Mouse (Mus musculus): ENCODE results near the gene Rab40b. TPM values are rescaled to one million over a fixed set of nuclear protein-coding genes. Genes with fewer than 3 reads are reported as not detected.

The Rab40b gene
- polyA plus RNA-seq (2015; fragmentation: Illumina TruSeq; extraction: RNeasy Lipid Tissue Mini Kit (QIAGEN cat#74804); ENCODE audit: low read depth, low replicate concordance) = 32.4 TPM

DNA sequence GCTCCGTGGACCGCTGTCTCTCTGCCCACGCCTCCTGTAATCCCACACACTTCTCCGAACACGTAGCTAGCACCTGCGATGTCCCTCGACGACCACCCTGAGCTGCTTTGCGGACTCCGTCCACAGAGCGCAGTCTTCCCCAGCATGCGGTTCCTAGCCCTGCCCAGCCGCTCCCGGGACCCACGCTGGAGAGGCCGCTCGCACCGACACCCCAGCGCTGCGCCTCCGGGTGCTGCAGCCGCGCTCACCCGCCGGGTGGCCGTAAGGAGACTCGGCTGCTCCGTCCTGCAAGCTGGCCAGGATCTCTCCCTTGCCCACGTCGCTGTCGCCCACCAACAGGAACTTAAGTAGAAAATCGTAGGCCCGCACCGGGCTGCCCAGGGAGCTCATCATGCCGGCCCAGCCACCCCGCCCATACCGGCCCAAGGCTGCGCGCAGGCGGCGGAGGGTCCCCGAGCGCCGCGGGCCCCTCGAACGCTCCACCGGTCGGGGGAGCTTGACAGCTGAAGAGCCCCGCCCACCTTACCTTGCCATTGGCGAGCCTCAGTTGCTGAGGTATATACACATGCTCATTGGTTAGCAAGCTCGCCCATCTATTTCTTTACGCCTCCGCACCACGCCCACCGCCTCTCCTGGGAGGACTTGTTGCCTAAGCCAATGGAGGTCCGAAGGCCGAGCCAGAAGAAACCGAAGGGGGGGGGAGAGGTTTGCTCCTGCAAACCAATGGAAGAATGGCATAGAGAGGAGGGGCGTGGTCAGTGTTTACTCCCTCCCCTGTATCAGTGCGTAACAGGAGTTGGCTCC, at the start of gene Rab40b:
Gene Rab40b, minus strand, starts transcription at position 502 of the 804 bp plus-strand sequence.

DNA sequence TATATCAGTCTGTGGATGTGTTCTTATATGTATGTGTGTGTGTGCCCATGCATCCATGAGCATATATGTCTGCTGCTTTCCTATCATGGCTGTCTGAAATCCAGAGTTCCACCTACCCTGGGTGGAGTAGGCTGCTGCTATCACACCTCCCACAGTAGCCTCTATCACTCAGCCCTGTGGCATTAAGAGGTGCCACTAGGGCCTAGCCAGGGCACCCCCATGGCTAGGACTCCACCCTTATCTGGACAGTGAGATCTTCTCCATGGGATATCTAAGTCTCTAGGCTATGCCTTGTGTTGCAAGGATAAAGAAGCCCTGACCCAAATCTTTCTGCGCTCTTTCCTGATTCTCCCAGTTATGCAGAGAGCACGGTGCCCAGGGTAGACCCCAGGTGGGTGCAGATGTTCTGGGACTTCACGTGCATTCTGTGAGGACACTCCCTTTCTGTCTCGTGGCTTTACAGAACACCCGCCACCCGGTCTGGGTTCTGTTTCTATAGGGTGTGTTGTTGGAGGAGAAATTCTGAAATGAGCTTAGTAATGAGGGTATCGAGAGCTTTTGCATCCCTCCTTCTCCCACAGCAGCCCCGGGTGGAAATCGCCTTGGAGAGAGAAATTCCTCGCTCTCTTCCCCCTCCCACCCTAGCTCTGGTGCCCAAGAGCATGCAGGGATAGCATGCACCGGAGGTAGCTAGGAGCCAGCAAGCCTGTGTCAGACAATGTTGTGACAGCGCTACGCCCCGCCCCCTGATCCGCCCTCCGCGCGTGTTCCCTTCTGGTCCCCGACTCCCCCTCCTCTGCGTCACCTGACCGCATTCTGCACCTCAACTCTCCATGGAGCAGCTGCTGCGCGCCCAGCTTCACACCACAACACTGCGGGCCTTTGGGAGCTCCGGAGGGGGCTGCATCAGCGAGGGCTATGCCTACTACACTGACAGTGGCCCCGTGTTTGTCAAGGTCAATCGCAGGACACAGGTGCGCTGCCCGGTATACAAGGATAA, 46.4 kb upstream of the Rab40b start, which contains the start of gene Fn3k:
Gene Fn3k, plus strand, starts transcription at position 758 of the 1,000 bp plus-strand sequence.

GRCm38 (mm10) chr11:121420830-121421552, 32.9 kb upstream of the Rab40b start, which contains the start of gene Fn3krp:
Gene Fn3krp, plus strand, starts transcription at chr11:121421401.

DNA sequence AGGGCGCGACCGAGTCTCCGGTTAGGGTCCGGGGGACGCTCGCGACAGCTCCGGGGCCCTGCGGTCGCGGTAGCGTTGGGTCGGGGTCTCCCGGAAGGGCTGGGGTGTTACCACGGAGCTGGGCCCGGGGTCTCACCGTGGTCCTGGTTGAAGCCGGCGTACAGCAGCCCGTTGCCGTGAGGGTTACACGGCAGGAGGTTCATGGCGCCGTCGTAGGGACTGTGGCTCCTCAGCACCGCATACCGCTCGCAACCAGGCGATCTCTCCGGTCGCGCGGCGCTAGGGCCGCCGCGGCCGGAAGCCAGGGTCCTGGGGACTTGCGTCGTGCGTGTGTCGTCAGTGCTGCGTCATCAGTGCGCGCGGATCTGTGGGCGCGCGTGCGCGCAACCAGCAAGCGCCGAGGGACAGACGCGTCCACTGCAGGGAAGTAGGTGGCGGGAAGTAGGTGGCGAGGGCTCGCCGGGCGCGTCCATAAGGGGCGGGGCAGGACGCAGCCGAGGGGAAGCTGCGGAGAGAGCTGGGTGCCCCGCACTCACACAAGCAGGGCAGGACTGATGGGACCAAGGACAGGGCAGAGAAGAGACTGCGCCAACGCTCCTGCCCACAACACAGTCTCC, 33.9 kb downstream of the Rab40b start, which contains the start of gene Wdr45b:
Gene Wdr45b, minus strand, starts transcription at position 355 of the 617 bp plus-strand sequence.

Other genes starting within 250 kb of the Rab40b start
- gene Tex19.1, start 242.1 kb downstream of the Rab40b start, polyA plus RNA-seq (2015; fragmentation: Illumina TruSeq; extraction: RNeasy Lipid Tissue Mini Kit (QIAGEN cat#74804); ENCODE audit: low read depth, low replicate concordance) = not detected
- gene Uts2r, start 228.0 kb downstream of the Rab40b start, polyA plus RNA-seq (2015; fragmentation: Illumina TruSeq; extraction: RNeasy Lipid Tissue Mini Kit (QIAGEN cat#74804); ENCODE audit: low read depth, low replicate concordance) = not detected
- 30.5 TPM for gene Hexdc, start 183.8 kb downstream of the Rab40b start, polyA plus RNA-seq (2015; fragmentation: Illumina TruSeq; extraction: RNeasy Lipid Tissue Mini Kit (QIAGEN cat#74804); ENCODE audit: low read depth, low replicate concordance)
- gene Ogfod3, start 183.5 kb downstream of the Rab40b start, polyA plus RNA-seq (2015; fragmentation: Illumina TruSeq; extraction: RNeasy Lipid Tissue Mini Kit (QIAGEN cat#74804); ENCODE audit: low read depth, low replicate concordance) = 11.8 TPM
- 33.3 TPM for gene Cybc1, start 158.9 kb downstream of the Rab40b start, polyA plus RNA-seq (2015; fragmentation: Illumina TruSeq; extraction: RNeasy Lipid Tissue Mini Kit (QIAGEN cat#74804); ENCODE audit: low read depth, low replicate concordance)
- gene Narf, start 151.0 kb downstream of the Rab40b start, polyA plus RNA-seq (2015; fragmentation: Illumina TruSeq; extraction: RNeasy Lipid Tissue Mini Kit (QIAGEN cat#74804); ENCODE audit: low read depth, low replicate concordance) = 30.0 TPM
- 55.5 TPM for gene Foxk2, start 128.3 kb downstream of the Rab40b start, polyA plus RNA-seq (2015; fragmentation: Illumina TruSeq; extraction: RNeasy Lipid Tissue Mini Kit (QIAGEN cat#74804); ENCODE audit: low read depth, low replicate concordance)
- gene Wdr45b, start 33.8 kb downstream of the Rab40b start, polyA plus RNA-seq (2015; fragmentation: Illumina TruSeq; extraction: RNeasy Lipid Tissue Mini Kit (QIAGEN cat#74804); ENCODE audit: low read depth, low replicate concordance) = 79.4 TPM
- gene Fn3krp, start 33.1 kb upstream of the Rab40b start, polyA plus RNA-seq (2015; fragmentation: Illumina TruSeq; extraction: RNeasy Lipid Tissue Mini Kit (QIAGEN cat#74804); ENCODE audit: low read depth, low replicate concordance) = 28.8 TPM
- 84.2 TPM for gene Fn3k, start 46.7 kb upstream of the Rab40b start, polyA plus RNA-seq (2015; fragmentation: Illumina TruSeq; extraction: RNeasy Lipid Tissue Mini Kit (QIAGEN cat#74804); ENCODE audit: low read depth, low replicate concordance)
- 35.0 TPM for gene Tbcd, start 63.7 kb upstream of the Rab40b start, polyA plus RNA-seq (2015; fragmentation: Illumina TruSeq; extraction: RNeasy Lipid Tissue Mini Kit (QIAGEN cat#74804); ENCODE audit: low read depth, low replicate concordance)
- gene Zfp750, start 131.1 kb upstream of the Rab40b start, polyA plus RNA-seq (2015; fragmentation: Illumina TruSeq; extraction: RNeasy Lipid Tissue Mini Kit (QIAGEN cat#74804); ENCODE audit: low read depth, low replicate concordance) = 0.13 TPM

Measured in brain, adult 10 weeks (tissue).